Comparison of ENCODE assay signal across 32 mouse cellular contexts in genomic region chr5:149017666-149018415, GRCm38 (mm10). TPM values are rescaled to one million over a fixed set of nuclear protein-coding genes. Genes with fewer than 3 reads are reported as not detected.
DNase-seq lines count a peak whose midpoint lies in the region; ATAC-seq and TF ChIP-seq lines count a peak whose summit lies in the region.
"Had no signal": no experiment of that assay in that cellular context is flagged by ENCODE, and none has a peak within 500 bp of the region (broad histone marks: within the 10 kb centered on the region; RNA-seq: fewer than 3 reads in every experiment).

No protein-coding gene starts in this region.

- no peak overlapping the region for H3K4me2 ChIP-seq in lung, postnatal 0 days (replicated peaks; ENCODE audit: low read depth, low read length)
- H3K4me2 ChIP-seq: heart, embryonic 12.5 days; liver, embryonic 13.5 days; neural tube, embryonic 15.5 days had no signal

- H3K4me3 ChIP-seq in lung, postnatal 0 days (ENCODE audit: low read depth, low read length), result no peak overlapping the region
- H3K4me3 ChIP-seq: forebrain, embryonic 10.5 days; heart, embryonic 12.5 days; layer of hippocampus, adult 2 months; liver, embryonic 13.5 days; midbrain, embryonic 10.5 days; neural tube, embryonic 15.5 days had no signal

- peak; percentile 56 for DNase-seq in lung, postnatal 25 days (ENCODE audit: low spot score)
- DNase-seq in lung, postnatal 0 days (ENCODE audit: low spot score), result no peak
- peak; percentile 67 for DNase-seq in CD4-positive, CD25-positive, alpha-beta regulatory T cell, adult 2 months (ENCODE audit: low read depth, low spot score)
- DNase-seq in splenic B cell, adult 2 months (ENCODE audit: low read depth, low spot score), result peak; percentile 90
- DNase-seq in thymus, postnatal 36 days, result no peak
- no peak for DNase-seq in kidney, adult 8-10 months
- DNase-seq in layer of hippocampus, postnatal 25 days (ENCODE audit: extremely low spot score in 1 of 2, low spot score in 1 of 2), result no peak
- DNase-seq: adrenal gland, postnatal 36 days; cerebellum, adult 11 months; cerebellum, adult 9-11 months; gastrocnemius, postnatal 25 days; heart, adult 18-20 months; heart, postnatal 10 days; kidney, adult 2 months; kidney, postnatal 10 days; liver, embryonic 13.5 days; lung, adult 2 months; thymus, postnatal 4 days had no signal

- H3K4me1 ChIP-seq in lung, postnatal 0 days (ENCODE audit: insufficient read depth, low read depth, low read length), result no peaks in the 10 kb centered on the region

- H3K36me3 ChIP-seq in lung, postnatal 0 days (ENCODE audit: insufficient read depth, low read length), result no peaks in the 10 kb centered on the region
- H3K36me3 ChIP-seq in splenic B cell, adult 2 months (ENCODE audit: control insufficient read depth, insufficient read depth, low read length, poor library complexity, severe bottlenecking), result no peaks in the 10 kb centered on the region; the same call in 1 of the 2 replicates
- H3K36me3 ChIP-seq: forebrain, embryonic 10.5 days; heart, embryonic 12.5 days; liver, embryonic 13.5 days; midbrain, embryonic 10.5 days; neural tube, embryonic 15.5 days had no signal

- no peak for TF ChIP-seq EP300 in lung, postnatal 0 days (IDR thresholded peaks at IDR 0.05)

- WGBS in lung, postnatal 0 days, result 55% methylated on average over 3 of the region's 3 CpGs

- TF ChIP-seq CTCF in lung, postnatal 0 days (IDR thresholded peaks at IDR 0.05), result no peak

- H3K9me3 ChIP-seq in lung, postnatal 0 days (ENCODE audit: low read length), result no peaks in the 10 kb centered on the region
- H3K9me3 ChIP-seq: forebrain, embryonic 10.5 days; heart, embryonic 12.5 days; liver, embryonic 13.5 days; midbrain, embryonic 10.5 days; neural tube, embryonic 15.5 days had no signal

- H3K9ac ChIP-seq in lung, postnatal 0 days (replicated peaks; ENCODE audit: low read depth), result no peak overlapping the region
- H3K9ac ChIP-seq: forebrain, postnatal 0 days; heart, embryonic 12.5 days; liver, embryonic 13.5 days; neural tube, embryonic 15.5 days had no signal

- H3K27ac ChIP-seq in lung, postnatal 0 days (ENCODE audit: low read length), result no peak overlapping the region
- H3K27ac ChIP-seq: forebrain, embryonic 10.5 days; layer of hippocampus, adult 2 months; liver, embryonic 13.5 days; macrophage; midbrain, embryonic 10.5 days; neural tube, embryonic 15.5 days had no signal

- ATAC-seq in lung, postnatal 0 days, result no peak
- ATAC-seq in hematopoietic stem cell, adult 5-6 weeks (replicated peaks in 1 of 2; ENCODE audit: insufficient read depth in 1 of 2, low FRiP score in 2 of 2, low TSS enrichment in 1 of 2, low read depth in 1 of 2, poor library complexity in 2 of 2, severe bottlenecking in 2 of 2), result peak; percentile 17 to 49; a peak in 3 of 4 replicates

- no peaks in the 10 kb centered on the region for H3K27me3 ChIP-seq in lung, postnatal 0 days (replicated peaks; ENCODE audit: insufficient read depth, low read length)
- H3K27me3 ChIP-seq in splenic B cell, adult 2 months (ENCODE audit: control insufficient read depth, insufficient read depth, low read length, poor library complexity, severe bottlenecking), result no peaks in the 10 kb centered on the region
- H3K27me3 ChIP-seq: heart, embryonic 12.5 days; neural tube, embryonic 15.5 days had no signal

RNA-seq across cellular contexts. Expression of gene Gm42791, which starts 22.9 kb away (rescaled TPM):
- 0.78 and 1.2 TPM in 2 replicates for polyA plus RNA-seq in lung, postnatal 0 days (2015; fragmentation: Nextera tagmentation; extraction: Ambion mirVana)
- 0.30 TPM in 1 of 2 replicates, not detected in the other for total RNA-seq in hematopoietic stem cell, adult 5-6 weeks (2017)
- total RNA-seq in layer of hippocampus, postnatal 25 days (2021), result 10 to 100 TPM; 18.9 to 21.1 TPM
- total RNA-seq: forebrain, postnatal 0 days; midbrain, postnatal 0 days had no signal
- polyA plus RNA-seq: cortical plate, adult 2 months; embryonic facial prominence, embryonic 11.5 days; heart, embryonic 12.5 days; hindbrain, embryonic 11.5 days; kidney, adult 2 months; limb, embryonic 14.5 days; lung, adult 2 months; stomach, embryonic 14.5 days had no signal

Comparison
In these comparisons a context has a peak if more than half of its experiments do, and no peak if none do; other contexts are left out.
1. DNase-seq: peak in lung, postnatal 25 days (single experiment), CD4-positive, CD25-positive, alpha-beta regulatory T cell, adult 2 months (single experiment) and splenic B cell, adult 2 months (single experiment); none in lung, postnatal 0 days (single experiment), thymus, postnatal 36 days (0 of 2), kidney, adult 8-10 months (0 of 2) and layer of hippocampus, postnatal 25 days (0 of 2).
2. RNA of gene Gm42791, which starts 22.9 kb away (total RNA-seq): 18.9 to 21.1 TPM in layer of hippocampus, postnatal 25 days; 0.30 TPM in hematopoietic stem cell, adult 5-6 weeks; every median in the first group is over 10 times any median in the second.